Mouse (Mus musculus): Measurements from ENCODE around the gene Gm35315. TPM values are rescaled to one million over a fixed set of nuclear protein-coding genes. Genes with fewer than 3 reads are reported as not detected.
"Not testable (repeated sequence)": the region's sequence is repeated elsewhere in the genome, so short reads cannot be mapped to it uniquely, and the experiment has no call there.

Gm35315 gene
- polyA plus RNA-seq, 1 experiment from 2014 or later: 1.9 TPM

DNA sequence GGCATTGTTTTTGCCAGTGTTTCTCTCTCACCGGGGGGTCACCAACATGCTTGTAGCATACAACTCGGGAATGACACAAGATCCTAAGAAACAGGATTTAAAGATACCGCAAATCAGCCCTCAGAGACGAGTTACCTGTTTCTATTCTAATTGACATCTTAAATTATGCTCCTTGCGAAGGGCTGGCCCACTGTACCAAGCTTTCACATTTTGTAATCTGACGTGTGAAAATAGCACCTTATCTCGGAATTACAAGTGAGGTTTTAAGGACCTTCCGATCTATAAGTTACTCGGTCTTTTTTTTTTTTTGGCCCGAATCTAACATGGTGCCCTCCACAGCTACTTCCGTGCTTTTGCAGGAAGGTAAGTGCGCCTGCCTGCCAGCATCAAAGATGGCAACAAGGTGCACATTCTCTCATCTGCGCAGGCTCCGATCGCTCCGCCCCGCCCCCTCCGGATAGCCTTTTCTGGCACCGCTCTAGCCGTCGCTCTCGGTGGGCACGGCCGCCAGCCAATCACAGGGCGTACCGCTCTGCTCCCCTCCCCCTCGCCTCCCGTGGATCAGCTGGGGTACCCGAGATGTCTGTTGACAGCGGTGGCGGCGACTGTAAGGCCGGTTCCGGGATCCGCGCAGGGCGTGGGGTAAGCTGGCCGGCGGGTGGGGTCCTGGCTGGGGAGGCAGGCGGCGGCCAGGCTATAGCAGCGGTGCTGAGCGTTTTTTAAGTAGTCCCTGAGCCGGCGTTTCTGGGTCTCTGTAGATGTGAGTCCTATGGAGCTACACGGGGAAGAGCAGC lies 41.3 kb upstream of the Gm35315 start, which contains the start of gene Chfr:
Gene Chfr (plus strand): TSS at position 550 of the 794 bp plus-strand sequence.
- DNase-seq (peak; percentile 98), ATAC-seq (ENCODE audit: insufficient read depth) (peak; percentile 99)
- Histone ChIP-seq H3K27me3 (ENCODE audit: insufficient read depth, low read length) (no peaks in the 10 kb centered on the region), H3K4me2 (peak within 1 kb of the TSS; percentile 82), H3K27ac (ENCODE audit: low read depth) (peak within 1 kb of the TSS; percentile 54; the same call in 1 of the 2 replicates), H3K9ac (peak within 1 kb of the TSS; percentile 63), H3K4me1 (ENCODE audit: insufficient read depth) (no peaks in the 10 kb centered on the region), H3K36me3 (ENCODE audit: insufficient read depth) (peaks cover 10% of the 10 kb centered on the region; the same call in 1 of the 2 replicates), H3K9me3 (ENCODE audit: low read depth, low read length) (peaks cover 6% of the 10 kb centered on the region; the same call in 1 of the 2 replicates), H3K4me3 (ENCODE audit: low read depth, low read length) (peak within 1 kb of the TSS; percentile 67)
- WGBS: 3% methylated on average over 46 of the region's 46 CpGs
- no peak for TF ChIP-seq CTCF (IDR thresholded peaks at IDR 0.05; ENCODE audit: low read depth)

DNA sequence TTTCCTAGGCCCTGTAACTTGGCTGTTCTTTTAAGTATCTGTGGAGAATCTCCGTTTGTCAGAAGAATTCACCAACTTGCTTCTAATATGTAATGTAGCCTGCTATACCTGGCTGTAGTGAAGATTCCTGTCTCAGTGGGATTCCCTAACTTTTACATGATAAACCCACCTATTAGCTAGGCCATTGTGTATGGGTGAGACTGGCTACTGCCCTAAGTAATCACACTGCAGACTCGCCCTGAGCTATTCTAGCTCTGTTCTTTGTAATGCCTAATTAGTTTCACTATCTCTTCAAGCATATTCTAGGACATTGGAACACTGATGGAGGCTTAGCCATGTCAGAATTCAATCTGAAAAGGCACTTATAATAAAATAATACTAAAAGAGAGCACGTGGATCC lies 28.2 kb upstream of the Gm35315 start:
- not testable (repeated sequence) for ATAC-seq (ENCODE audit: insufficient read depth)
- H3K36me3 ChIP-seq (ENCODE audit: insufficient read depth): peaks cover 18% of the 10 kb centered on the region
- WGBS: 80% methylated on average over 3 of the region's 3 CpGs

DNA sequence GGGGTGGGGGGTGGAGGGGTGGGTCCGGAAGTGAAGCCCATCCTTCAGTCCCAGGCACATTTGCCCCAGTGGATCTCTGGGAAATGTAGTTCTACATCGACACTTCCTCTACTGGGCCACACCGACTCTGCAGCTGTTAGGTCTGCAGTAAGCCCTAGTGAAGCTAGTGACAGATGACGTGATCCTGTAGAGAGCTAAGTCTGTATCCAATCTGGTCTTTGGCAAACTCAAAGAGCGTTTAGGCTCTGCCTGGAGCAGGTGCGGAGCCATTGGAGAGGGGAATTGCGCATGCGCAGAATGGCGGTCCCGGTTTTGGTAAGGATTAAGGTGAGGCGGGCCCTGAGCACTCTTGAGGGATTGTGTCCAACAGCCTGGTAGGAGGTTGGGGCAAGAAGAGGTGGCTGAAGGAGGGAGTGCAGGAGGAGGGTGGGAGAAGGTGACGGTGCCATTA lies 15.8 kb upstream of the Gm35315 start, which contains the start of gene Zfp605:
Gene Zfp605 (plus strand): TSS at position 102 of the 451 bp plus-strand sequence.
- DNase-seq (peak; percentile 89), ATAC-seq (ENCODE audit: insufficient read depth) (peak; percentile 40)
- Histone ChIP-seq H3K4me3 (ENCODE audit: low read depth, low read length) (peak within 1 kb of the TSS; percentile 58), H3K27me3 (ENCODE audit: insufficient read depth, low read length) (no peaks in the 10 kb centered on the region), H3K36me3 (ENCODE audit: insufficient read depth) (peaks cover 29% of the 10 kb centered on the region), H3K4me1 (ENCODE audit: insufficient read depth) (peaks cover 7% of the 10 kb centered on the region; the same call in 1 of the 2 replicates), H3K9ac (peak within 1 kb of the TSS; percentile 63), H3K4me2 (peak within 1 kb of the TSS; percentile 78), H3K27ac (ENCODE audit: low read depth) (peak within 1 kb of the TSS; percentile 76; the same call in 1 of the 2 replicates), H3K9me3 (ENCODE audit: low read depth, low read length) (peaks cover 5% of the 10 kb centered on the region; the same call in 1 of the 2 replicates)
- WGBS: 1% methylated on average over 12 of the region's 12 CpGs
- 0 out of 2 replicates have a peak, but pooled peaks have one; percentile 3 for TF ChIP-seq CTCF (IDR thresholded peaks at IDR 0.05; ENCODE audit: low read depth)

More for the DNA sequence above, 28.2 kb upstream of the Gm35315 start:
- not testable (repeated sequence) for H3K4me1 ChIP-seq (ENCODE audit: insufficient read depth); H3K4me3 ChIP-seq (ENCODE audit: low read depth, low read length); H3K4me2 ChIP-seq; H3K9me3 ChIP-seq (ENCODE audit: low read depth, low read length); H3K27me3 ChIP-seq (ENCODE audit: insufficient read depth, low read length); DNase-seq; H3K9ac ChIP-seq; H3K27ac ChIP-seq (ENCODE audit: low read depth)

DNA sequence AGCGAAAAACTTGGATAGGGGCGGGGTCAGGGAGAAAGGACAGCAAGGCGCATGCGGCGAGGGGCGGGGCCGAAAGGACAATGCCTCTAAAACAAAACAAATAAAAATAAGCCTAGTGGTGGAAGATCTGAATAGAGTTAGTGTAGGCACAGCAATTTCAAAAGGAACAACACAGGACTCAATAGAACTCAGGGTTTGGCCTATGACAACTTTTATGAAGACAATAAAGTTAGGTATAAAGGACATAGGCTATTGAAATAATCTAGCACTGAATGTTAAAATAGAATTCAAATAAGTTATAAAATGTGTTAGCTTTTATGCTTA lies 14.0 kb upstream of the Gm35315 start:
- WGBS: 0% methylated on average over 7 of the region's 7 CpGs

DNA sequence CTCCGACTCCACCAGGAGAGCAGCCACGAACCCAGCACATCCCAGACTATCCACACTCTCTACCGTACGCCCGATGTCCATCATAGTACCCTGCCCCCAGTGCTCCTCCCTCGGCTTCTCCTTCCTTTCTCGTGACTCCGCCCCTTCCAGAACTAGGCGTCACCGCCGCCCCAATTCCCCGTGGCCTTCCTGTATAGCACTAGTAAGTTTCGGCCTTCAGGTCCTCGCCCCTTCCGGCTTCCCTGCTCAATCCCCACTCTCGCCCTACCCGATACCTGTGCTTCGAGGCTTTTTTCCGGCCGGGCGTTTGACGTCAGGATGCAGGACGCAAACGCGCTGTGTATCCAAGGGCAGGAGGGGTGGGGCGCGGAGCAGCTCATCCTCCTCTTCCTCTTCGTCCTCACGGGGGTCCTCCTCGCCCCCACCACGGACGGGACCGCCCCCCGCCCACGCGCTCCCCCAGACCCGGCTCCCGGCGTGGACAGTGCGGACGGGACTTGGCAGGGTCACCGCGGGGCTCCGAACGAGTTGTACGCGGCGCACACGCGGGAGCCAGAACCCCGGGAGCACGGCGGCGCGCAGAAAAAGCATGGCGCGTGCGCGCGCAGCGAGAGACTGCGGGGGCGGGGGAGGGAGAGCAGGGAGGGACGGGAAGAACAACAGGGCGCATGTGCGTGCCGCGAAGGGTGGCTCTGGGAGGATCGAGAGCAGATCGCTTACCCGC lies 13.5 kb upstream of the Gm35315 start, which contains the start of gene Gtpbp6:
Gene Gtpbp6 (minus strand): TSS at position 617 of the 724 bp plus-strand sequence.
- DNase-seq (peak; percentile 97), ATAC-seq (ENCODE audit: insufficient read depth) (peak; percentile 86)
- Histone ChIP-seq H3K4me3 (ENCODE audit: low read depth, low read length) (peak within 1 kb of the TSS; percentile 78), H3K4me1 (ENCODE audit: insufficient read depth) (peaks cover 7% of the 10 kb centered on the region; the same call in 1 of the 2 replicates), H3K9ac (peak within 1 kb of the TSS; percentile 89), H3K4me2 (peak within 1 kb of the TSS; percentile 85), H3K27me3 (ENCODE audit: insufficient read depth, low read length) (no peaks in the 10 kb centered on the region), H3K27ac (ENCODE audit: low read depth) (peak within 1 kb of the TSS; percentile 99), H3K9me3 (ENCODE audit: low read depth, low read length) (peaks cover 5% of the 10 kb centered on the region; the same call in 1 of the 2 replicates), H3K36me3 (ENCODE audit: insufficient read depth) (peaks cover 46% of the 10 kb centered on the region)
- WGBS: under 1% methylated on average over 71 of the region's 71 CpGs
- TF ChIP-seq CTCF (IDR thresholded peaks at IDR 0.05; ENCODE audit: low read depth): no peak

More for the DNA sequence above, 14.0 kb upstream of the Gm35315 start:
- DNase-seq: no peak
- Histone ChIP-seq H3K4me1 (ENCODE audit: insufficient read depth) (peaks cover 7% of the 10 kb centered on the region; the same call in 1 of the 2 replicates), H3K4me2 (peak overlapping the region; percentile 85), H3K9ac (no peak overlapping the region), H3K4me3 (ENCODE audit: low read depth, low read length) (peak overlapping the region; percentile 78), H3K9me3 (ENCODE audit: low read depth, low read length) (peaks cover 5% of the 10 kb centered on the region; the same call in 1 of the 2 replicates), H3K36me3 (ENCODE audit: insufficient read depth) (peaks cover 46% of the 10 kb centered on the region), H3K27me3 (ENCODE audit: insufficient read depth, low read length) (no peaks in the 10 kb centered on the region), H3K27ac (ENCODE audit: low read depth) (peak overlapping the region; percentile 99)
- TF ChIP-seq CTCF (IDR thresholded peaks at IDR 0.05; ENCODE audit: low read depth): peak; percentile 31
- ATAC-seq (ENCODE audit: insufficient read depth): no peak

DNA sequence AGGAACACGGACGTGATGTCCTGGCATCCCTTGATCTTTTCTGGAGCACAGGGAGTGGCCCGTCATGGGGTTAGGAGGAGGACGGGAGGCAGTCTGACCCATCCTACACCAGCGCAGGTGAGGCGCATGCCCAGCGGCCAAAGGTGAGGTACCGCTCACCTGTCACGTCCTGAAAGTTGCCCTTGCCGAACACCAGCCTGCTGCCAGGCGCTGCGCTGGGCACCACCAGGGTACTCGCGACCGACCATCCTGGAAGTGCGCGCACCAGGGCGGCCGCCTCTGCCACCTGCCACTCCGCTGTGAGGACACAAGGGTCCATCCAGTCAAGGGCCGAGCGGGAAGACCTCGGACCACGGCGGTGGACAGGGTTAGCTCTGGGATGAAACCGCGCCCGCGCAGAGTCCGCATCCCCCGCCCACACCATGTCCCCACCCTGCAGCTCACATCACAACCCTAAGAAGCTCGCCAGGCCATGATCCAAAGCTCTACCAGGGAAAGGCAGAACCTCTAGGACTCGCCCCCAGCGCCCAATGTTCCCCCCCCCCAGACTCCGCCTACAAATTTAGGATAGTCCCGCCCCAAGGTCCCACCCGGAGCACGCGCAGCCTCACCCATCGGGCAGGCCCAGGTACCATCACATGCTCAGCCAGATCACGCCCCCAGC lies 12.8 kb upstream of the Gm35315 start:
- H3K4me2 ChIP-seq: peak overlapping the region; percentile 85
- H3K27ac ChIP-seq (ENCODE audit: low read depth): peak overlapping the region; percentile 99
- peaks cover 43% of the 10 kb centered on the region for H3K36me3 ChIP-seq (ENCODE audit: insufficient read depth)
- no peaks in the 10 kb centered on the region for H3K27me3 ChIP-seq (ENCODE audit: insufficient read depth, low read length)
- DNase-seq: no peak
- H3K9ac ChIP-seq: peak overlapping the region; percentile 89
- TF ChIP-seq CTCF (IDR thresholded peaks at IDR 0.05; ENCODE audit: low read depth): no peak
- peak overlapping the region; percentile 78 for H3K4me3 ChIP-seq (ENCODE audit: low read depth, low read length)
- peaks cover 7% of the 10 kb centered on the region; the same call in 1 of the 2 replicates for H3K4me1 ChIP-seq (ENCODE audit: insufficient read depth)
- 12% methylated on average over 41 of the region's 41 CpGs for WGBS
- ATAC-seq (ENCODE audit: insufficient read depth): peak; percentile 48
- peaks cover 5% of the 10 kb centered on the region; the same call in 1 of the 2 replicates for H3K9me3 ChIP-seq (ENCODE audit: low read depth, low read length)
